Mouse (Mus musculus): ENCODE measurements around the gene Ppp2r1b. TPM values are rescaled to one million over a fixed set of nuclear protein-coding genes. Genes with fewer than 3 reads are reported as not detected.
"Not testable (repeated sequence)": the region's sequence is repeated elsewhere in the genome, so short reads cannot be mapped to it uniquely, and the experiment has no call there.

Gene Ppp2r1b
- 28.4 and 29.6 TPM in 2 replicates for total RNA-seq (2021)
- long read RNA-seq, transcript Ppp2r1b-202 (15 exons, 3,430 nt) = major isoform, 63 of 78 reads
- long read RNA-seq, partial matches to known transcripts = 5 of 78 reads
- long read RNA-seq, other reads (novel, unspliced or antisense) = 10 of 78 reads

GRCm38 (mm10) chr9:50845081-50845480, at the start of gene Ppp2r1b:
Ppp2r1b (plus strand) TSS chr9:50845301.
- no peak for DNase-seq

- DNase-seq = no peak
Observed at GRCm38 (mm10) chr9:50796776-50797175, 48.3 kb upstream of the Ppp2r1b start.

- no peak for DNase-seq
Observed at GRCm38 (mm10) chr9:50797641-50798040, 47.5 kb upstream of the Ppp2r1b start.

- peak; percentile 19 for DNase-seq
Observed at GRCm38 (mm10) chr9:50798368-50798767, 46.7 kb upstream of the Ppp2r1b start.

- peak; percentile 28 for DNase-seq
Observed at GRCm38 (mm10) chr9:50800985-50801384, 44.1 kb upstream of the Ppp2r1b start.

- DNase-seq = no peak
Observed at GRCm38 (mm10) chr9:50803055-50803671, 41.9 kb upstream of the Ppp2r1b start.

- no peak for DNase-seq
Observed at GRCm38 (mm10) chr9:50808471-50808870, 36.6 kb upstream of the Ppp2r1b start.

- DNase-seq = peak; percentile 12
Observed at GRCm38 (mm10) chr9:50809146-50809545, 36.0 kb upstream of the Ppp2r1b start.

- DNase-seq = no peak
Observed at GRCm38 (mm10) chr9:50811187-50811586, 33.9 kb upstream of the Ppp2r1b start.

- DNase-seq = no peak
Observed at GRCm38 (mm10) chr9:50811746-50812145, 33.4 kb upstream of the Ppp2r1b start.

- DNase-seq = no peak
Observed at GRCm38 (mm10) chr9:50813796-50814195, 31.3 kb upstream of the Ppp2r1b start.

GRCm38 (mm10) chr9:50815666-50816065, 29.4 kb upstream of the Ppp2r1b start:
- no peak for DNase-seq

- no peak for DNase-seq
Observed at GRCm38 (mm10) chr9:50816512-50816911, 28.6 kb upstream of the Ppp2r1b start.

GRCm38 (mm10) chr9:50818050-50818449, 27.1 kb upstream of the Ppp2r1b start:
- no peak for DNase-seq

GRCm38 (mm10) chr9:50819716-50820115, 25.4 kb upstream of the Ppp2r1b start:
- no peak for DNase-seq

- DNase-seq = no peak
Observed at GRCm38 (mm10) chr9:50821651-50822050, 23.4 kb upstream of the Ppp2r1b start.

GRCm38 (mm10) chr9:50822216-50822615, 22.9 kb upstream of the Ppp2r1b start:
- DNase-seq = no peak

GRCm38 (mm10) chr9:50823779-50824453, 21.2 kb upstream of the Ppp2r1b start:
- no peak for DNase-seq

- no peak for DNase-seq
Observed at GRCm38 (mm10) chr9:50831514-50831913, 13.6 kb upstream of the Ppp2r1b start.

GRCm38 (mm10) chr9:50832162-50832561, 12.9 kb upstream of the Ppp2r1b start:
- DNase-seq = no peak

GRCm38 (mm10) chr9:50832582-50832981, 12.5 kb upstream of the Ppp2r1b start:
- not testable (repeated sequence) for DNase-seq

GRCm38 (mm10) chr9:50833786-50834185, 11.3 kb upstream of the Ppp2r1b start:
- DNase-seq = no peak

GRCm38 (mm10) chr9:50835068-50835705, 9.9 kb upstream of the Ppp2r1b start:
- peak; percentile 22 for DNase-seq

All from adrenal gland, postnatal 25 days (tissue).